Mouse (Mus musculus) MEL (cell line): ENCODE results near the gene Pip4k2b. TPM values are rescaled to one million over a fixed set of nuclear protein-coding genes. Genes with fewer than 3 reads are reported as not detected.

Source experiments
- DNase-seq: peaks from one replicate; pipeline ENCODE4 v3.0.0; 2011; ENCODE audit warnings: low read depth, low spot score
- H3K27ac ChIP-seq: 2 replicates; pipeline ENCODE4 v1.5.1; 2012; ENCODE audit warnings: low read depth, mild to moderate bottlenecking, control low read depth, low read length, moderate library complexity; ENCODE audit not compliant: control insufficient read depth
- H3K27me3 ChIP-seq, 2 experiments: fragments of 150-350 bp in 1 of 2; sonication (generic) in 1 of 2; 2 replicates each; pipeline ENCODE4 v1.6.1; 2012; ENCODE audit warnings: low read length in 2 of 2, mild to moderate bottlenecking in 2 of 2, improper control_type of control experiment in 1 of 2, moderate library complexity in 1 of 2; ENCODE audit not compliant: insufficient read depth in 2 of 2, control insufficient read depth in 1 of 2
- H3K36me3 ChIP-seq, 2 experiments: 2 replicates each; pipeline ENCODE4 v1.6.1; 2012 to 2014; ENCODE audit warnings: low read length in 2 of 2, improper control_type of control experiment in 1 of 2, inconsistent platforms in 1 of 2, mild to moderate bottlenecking in 1 of 2; ENCODE audit not compliant: insufficient read depth in 2 of 2, control insufficient read depth in 1 of 2
- H3K4me1 ChIP-seq, 2 experiments: fragments of 150-350 bp in 1 of 2; sonication (generic) in 1 of 2; 2 replicates each; pipeline ENCODE4 v1.6.1; 2012; ENCODE audit warnings: low read length in 2 of 2, improper control_type of control experiment in 1 of 2, mild to moderate bottlenecking in 1 of 2; ENCODE audit not compliant: insufficient read depth in 2 of 2, control insufficient read depth in 1 of 2
- H3K4me3 ChIP-seq, 2 experiments: fragments of 150-350 bp in 1 of 2; sonication (generic) in 1 of 2; 2 replicates each; pipeline ENCODE4 v1.5.1; 2012; ENCODE audit warnings: low read depth in 2 of 2, low read length in 2 of 2, mild to moderate bottlenecking in 2 of 2, moderate library complexity in 2 of 2, control low read depth in 1 of 2, improper control_type of control experiment in 1 of 2; ENCODE audit not compliant: control insufficient read depth in 1 of 2, insufficient read depth in 1 of 2
- H3K79me2 ChIP-seq: 2 replicates; pipeline ENCODE4 v1.6.1; 2012; ENCODE audit warnings: mild to moderate bottlenecking, low read length, moderate library complexity; ENCODE audit not compliant: control insufficient read depth, poor library complexity, insufficient read depth
- H3K9ac ChIP-seq: 2 replicates; pipeline ENCODE4 v1.6.1; 2012; ENCODE audit warnings: low read depth, mild to moderate bottlenecking, control low read depth, low read length, moderate library complexity; ENCODE audit not compliant: control insufficient read depth, poor library complexity, severe bottlenecking
- H3K9me3 ChIP-seq: fragments of 150-350 bp; sonication (generic); replicated peaks from 2 replicates; pipeline ENCODE4 v1.6.1; 2012; ENCODE audit warnings: mild to moderate bottlenecking, low read length, improper control_type of control experiment, moderate library complexity; ENCODE audit not compliant: insufficient read depth
- CHD1 ChIP-seq: IDR thresholded peaks from 2 replicates; pipeline ENCODE4 v1.6.1; 2012; ENCODE audit warnings: low read depth, mild to moderate bottlenecking, inconsistent platforms, low read length, improper control_type of control experiment
- E2F4 ChIP-seq: IDR thresholded peaks from 2 replicates; pipeline ENCODE4 v1.6.1; 2011; ENCODE audit warnings: low read depth, low read length, improper control_type of control experiment, borderline replicate concordance
- ELF1 ChIP-seq: IDR thresholded peaks from 2 replicates; pipeline ENCODE4 v1.6.1; 2014; ENCODE audit warnings: low read depth, mild to moderate bottlenecking, inconsistent platforms, low read length, improper control_type of control experiment, moderate library complexity
- EP300 ChIP-seq, 2 experiments: IDR thresholded peaks; 2 replicates each; pipeline ENCODE4 v1.6.1; 2011; ENCODE audit warnings: improper control_type of control experiment in 2 of 2, low read length in 2 of 2, low read depth in 1 of 2, mild to moderate bottlenecking in 1 of 2
- ETS1 ChIP-seq: IDR thresholded peaks from 2 replicates; pipeline ENCODE4 v1.6.1; 2012; ENCODE audit warnings: low read depth, mild to moderate bottlenecking, inconsistent platforms, low read length, improper control_type of control experiment, moderate library complexity
- GABPA ChIP-seq: IDR thresholded peaks from 2 replicates; pipeline ENCODE4 v1.6.1; 2012; ENCODE audit warnings: low read depth, mild to moderate bottlenecking, inconsistent platforms, low read length, improper control_type of control experiment, moderate library complexity
- GATA1 ChIP-seq: IDR thresholded peaks from 2 replicates; pipeline ENCODE4 v1.6.1; 2011; ENCODE audit warnings: low read depth, low read length, improper control_type of control experiment
- HCFC1 ChIP-seq: IDR thresholded peaks from 2 replicates; pipeline ENCODE4 v1.6.1; 2012; ENCODE audit warnings: low read depth, mild to moderate bottlenecking, inconsistent platforms, low read length, improper control_type of control experiment, moderate library complexity
- JUND ChIP-seq: IDR thresholded peaks from 2 replicates; pipeline ENCODE4 v1.6.1; 2011; ENCODE audit warnings: low read depth, mild to moderate bottlenecking, improper control_type of control experiment, low read length
- KAT2A ChIP-seq: conservative IDR thresholded peaks from 2 replicates; pipeline ENCODE4 v1.6.1; 2012; ENCODE audit warnings: low read depth, low read length, improper control_type of control experiment, inconsistent platforms
- MAFK ChIP-seq: IDR thresholded peaks from 2 replicates; pipeline ENCODE4 v1.6.1; 2011; ENCODE audit warnings: low read depth, mild to moderate bottlenecking, low read length, improper control_type of control experiment, borderline replicate concordance
- MEF2A ChIP-seq: IDR thresholded peaks from 2 replicates; pipeline ENCODE4 v1.6.1; 2014; ENCODE audit warnings: low read depth, mild to moderate bottlenecking, inconsistent platforms, low read length, improper control_type of control experiment; ENCODE audit not compliant: poor library complexity, insufficient replicate concordance, severe bottlenecking; ENCODE audit errors: extremely low read depth
- MXI1 ChIP-seq: IDR thresholded peaks from 2 replicates; pipeline ENCODE4 v1.6.1; 2011; ENCODE audit warnings: mild to moderate bottlenecking, low read depth, low read length, improper control_type of control experiment
- NRF1 ChIP-seq: IDR thresholded peaks from 2 replicates; pipeline ENCODE4 v1.6.1; 2014; ENCODE audit warnings: low read depth, mild to moderate bottlenecking, inconsistent platforms, low read length, improper control_type of control experiment, moderate library complexity; ENCODE audit not compliant: poor library complexity, insufficient read depth, severe bottlenecking
- POLR2AphosphoS2 ChIP-seq: IDR thresholded peaks from 2 replicates; pipeline ENCODE4 v1.6.1; 2011; ENCODE audit warnings: low read length, improper control_type of control experiment
- TAL1 ChIP-seq: IDR thresholded peaks from 2 replicates; pipeline ENCODE4 v1.6.1; 2012; ENCODE audit warnings: mild to moderate bottlenecking, inconsistent platforms, low read length, moderate library complexity, mixed read lengths
- TBP ChIP-seq: IDR thresholded peaks from 2 replicates; pipeline ENCODE4 v1.8.0; 2011; ENCODE audit warnings: low read depth, low read length, improper control_type of control experiment
- TCF12 ChIP-seq: IDR thresholded peaks from 2 replicates; pipeline ENCODE4 v1.6.1; 2014; ENCODE audit warnings: low read depth, mild to moderate bottlenecking, inconsistent platforms, low read length, improper control_type of control experiment, moderate library complexity
- UBTF ChIP-seq: IDR thresholded peaks from 2 replicates; pipeline ENCODE4 v1.6.1; 2012; ENCODE audit warnings: low read depth, mild to moderate bottlenecking, inconsistent platforms, low read length, improper control_type of control experiment, moderate library complexity, borderline replicate concordance; ENCODE audit not compliant: insufficient read depth
- USF1 ChIP-seq: IDR thresholded peaks from 2 replicates; pipeline ENCODE4 v1.6.1; 2014; ENCODE audit warnings: low read depth, mild to moderate bottlenecking, inconsistent platforms, low read length, improper control_type of control experiment, moderate library complexity
- USF2 ChIP-seq, 2 experiments: IDR thresholded peaks; 2 replicates each; pipeline ENCODE4 v1.6.1; 2011 to 2012; ENCODE audit warnings: improper control_type of control experiment in 2 of 2, low read length in 2 of 2, borderline replicate concordance in 1 of 2, inconsistent platforms in 1 of 2, low read depth in 1 of 2, mild to moderate bottlenecking in 1 of 2; ENCODE audit not compliant: insufficient read depth in 1 of 2
- ZKSCAN1 ChIP-seq: IDR thresholded peaks from 2 replicates; pipeline ENCODE4 v1.6.1; 2012; ENCODE audit warnings: low read depth, mild to moderate bottlenecking, inconsistent platforms, low read length, improper control_type of control experiment, moderate library complexity
- ZNF384 ChIP-seq: IDR thresholded peaks from 2 replicates; pipeline ENCODE4 v1.6.1; 2012; ENCODE audit warnings: low read depth, mild to moderate bottlenecking, inconsistent platforms, low read length, improper control_type of control experiment
- polyA plus RNA-seq, 2 experiments: library from polyadenylated mRNA; stranded (reverse) in 1 of 2; unstranded in 1 of 2; fragments of >175 nt in 1 of 2; fragments of >200 nt in 1 of 2; gene quantifications; 2 replicates each; pipeline versions ENCODE4 v1.2.1 to v1.2.4; 2012; ENCODE audit warnings: low replicate concordance in 2 of 2, low read depth in 1 of 2; ENCODE audit not compliant: insufficient read length in 2 of 2, insufficient read depth in 1 of 2, missing spikeins in 1 of 2
- total RNA-seq: library from RNA; depleted of rRNA; stranded (reverse); fragments of 300-350 nt; gene quantifications from 2 replicates; pipeline ENCODE4 v1.2.3, GENCODE M21; 2012

Pip4k2b gene
- total and polyA plus RNA-seq, 3 experiments: 40.2 to 57.3 (median 43.4) TPM

DNA sequence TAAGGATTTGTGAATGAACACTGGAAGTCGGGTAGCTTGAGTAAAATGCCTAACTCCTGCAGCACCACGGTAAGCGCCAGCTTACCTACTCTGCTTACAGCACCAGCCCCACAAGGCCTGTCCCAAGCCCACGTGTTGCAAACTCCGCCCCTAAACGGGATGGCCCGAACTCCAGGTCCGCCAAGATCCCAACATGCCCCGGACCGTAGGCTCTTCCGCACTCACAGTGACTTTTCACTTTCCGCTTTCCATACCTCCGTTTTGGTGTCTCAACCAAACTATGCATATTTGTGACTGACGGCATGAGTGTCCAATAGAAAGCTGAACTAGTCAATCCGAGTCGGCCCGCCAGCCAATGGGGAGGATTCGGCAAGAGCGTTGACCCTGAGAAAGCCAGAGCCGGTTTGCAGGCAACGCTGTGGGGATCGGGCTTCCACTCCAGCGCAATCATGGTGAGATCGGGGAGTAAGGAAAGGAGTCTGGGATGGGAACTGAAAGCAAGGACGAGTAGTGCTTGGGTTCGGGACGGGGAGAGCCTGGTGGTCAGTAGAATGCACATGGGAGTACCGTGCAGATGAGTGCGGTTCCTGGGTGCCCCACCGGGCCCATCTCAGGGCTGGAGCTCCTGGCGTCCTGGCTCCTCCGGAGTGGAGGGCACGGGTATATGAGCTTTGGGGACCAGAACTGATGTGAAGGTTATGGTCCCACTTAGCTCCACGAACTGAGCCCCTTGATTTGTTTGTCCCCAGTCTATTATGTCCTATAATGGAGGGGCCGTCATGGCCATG, 41.3 kb downstream of the Pip4k2b start, which contains the start of gene Psmb3 (continued):
- TF ChIP-seq NRF1 (peak; percentile 24; the same call in 1 of the 2 replicates), USF1 (peak; percentile 96), MEF2A (no peak), JUND (no peak), E2F4 (no peak), KAT2A (peak; percentile 95), GABPA (peak; percentile 88; the same call in 1 of the 2 replicates), ELF1 (peak; percentile 99), GATA1 (no peak), ZKSCAN1 (no peak)

DNA sequence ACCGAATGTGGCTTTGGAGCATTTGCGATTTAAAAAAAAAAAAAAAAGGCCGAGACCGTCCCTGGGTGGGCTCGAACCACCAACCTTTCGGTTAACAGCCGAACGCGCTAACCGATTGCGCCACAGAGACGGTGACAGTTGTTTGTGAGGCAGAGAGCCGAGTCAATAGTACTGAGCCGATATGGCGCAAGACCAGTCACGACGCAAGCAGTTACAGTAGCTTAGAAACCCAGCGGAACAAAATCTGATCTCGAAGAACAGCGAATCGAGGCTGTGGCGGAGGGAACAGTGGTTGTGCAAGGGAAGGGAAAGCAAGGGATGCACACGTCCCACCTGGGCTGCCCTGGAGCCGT, 42.1 kb downstream of the Pip4k2b start:
- H3K9me3 ChIP-seq: no peaks in the 10 kb centered on the region
- peaks cover 0 to 12% of the 10 kb centered on the region in 2 experiments; a peak in 3 of 4 replicates for H3K36me3 ChIP-seq
- peak; percentile 93 for DNase-seq
- H3K79me2 ChIP-seq: peaks cover 31% of the 10 kb centered on the region
- no peaks in the 10 kb centered on the region for H3K27me3 ChIP-seq
- peak; percentile 83 for TF ChIP-seq KAT2A
- TF ChIP-seq CHD1: peak; percentile 75; the same call in 1 of the 2 replicates
- TF ChIP-seq TAL1: no peak
- 0 out of 2 replicates have a peak, but pooled peaks have one; percentile 24 for TF ChIP-seq HCFC1
- TF ChIP-seq POLR2AphosphoS2: no peak
- no peak for TF ChIP-seq GATA1
- TF ChIP-seq ZNF384: peak; percentile 96
- TF ChIP-seq JUND: no peak
- TF ChIP-seq MAFK: peak; percentile 99
- TF ChIP-seq ELF1: peak; percentile 82
- no peak; the same call in 1 of the 2 replicates for TF ChIP-seq ETS1
- TF ChIP-seq EP300 (IDR thresholded peaks at IDR 0.05; ENCODE audit: low read depth in 1 of 2, low read length in 2 of 2): no peak
- no peak for TF ChIP-seq MXI1
- TF ChIP-seq USF1: 0 out of 2 replicates have a peak, but pooled peaks have one; percentile 1
- TF ChIP-seq USF2 (IDR thresholded peaks at IDR 0.05; ENCODE audit: borderline replicate concordance in 1 of 2, insufficient read depth in 1 of 2, low read depth in 1 of 2, low read length in 2 of 2): no peak
- TF ChIP-seq TCF12: 0 out of 2 replicates have a peak, but pooled peaks have one; percentile 7
- TF ChIP-seq UBTF: no peak
- peak; percentile 28; the same call in 1 of the 2 replicates for TF ChIP-seq NRF1
- TF ChIP-seq TBP: peak; percentile 100
- TF ChIP-seq, all 39 proteins: peak for 10
- H3K4me1 ChIP-seq: peaks cover 0 to 19% of the 10 kb centered on the region in 2 experiments; a peak in 3 of 4 replicates
- H3K4me3 ChIP-seq: peak overlapping the region; percentile 72 to 94
- peak overlapping the region; percentile 51 for H3K27ac ChIP-seq
- peak overlapping the region; percentile 83 for H3K9ac ChIP-seq
